Mouse (Mus musculus) urinary bladder, postnatal 25 days (tissue): ENCODE measurements around the gene Tmem120b.

Experiments used
- DNase-seq: peaks from one replicate; pipeline ENCODE4 v3.0.0; 2022; ENCODE audit warnings: low spot score

The Tmem120b gene

GRCm38 (mm10) chr5:123128426-123129169 is 60.4 kb downstream of the Tmem120b start:
- DNase-seq, result no peak

DNA sequence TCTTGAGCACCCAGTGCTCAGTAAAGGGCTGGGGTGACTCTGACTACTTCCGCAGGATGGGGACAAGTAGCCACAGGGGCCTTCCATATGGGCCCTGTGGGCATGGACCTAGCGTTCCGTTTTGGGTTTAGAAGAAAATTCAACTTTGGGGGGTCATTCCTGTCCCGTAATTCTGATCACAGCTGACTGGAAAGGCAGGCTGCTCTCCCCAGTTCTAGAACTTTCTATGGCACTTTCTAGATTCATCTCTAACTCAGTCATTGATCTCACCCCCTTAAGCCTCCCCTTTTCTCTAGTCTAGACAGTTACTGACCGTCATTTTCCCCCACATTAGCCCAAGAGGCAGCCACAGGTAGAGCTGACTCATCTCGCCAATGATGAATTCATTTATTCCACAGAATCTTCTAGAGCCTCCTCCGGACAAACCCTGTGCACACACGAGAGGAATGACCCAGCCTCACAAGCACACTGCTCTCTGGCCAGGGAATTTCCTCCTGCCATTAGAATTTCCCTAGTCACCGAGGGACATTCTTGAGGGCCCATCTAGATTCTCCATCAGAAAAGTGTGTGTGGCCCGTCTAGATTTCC is 61.0 kb downstream of the Tmem120b start:
- no peak for DNase-seq

DNA sequence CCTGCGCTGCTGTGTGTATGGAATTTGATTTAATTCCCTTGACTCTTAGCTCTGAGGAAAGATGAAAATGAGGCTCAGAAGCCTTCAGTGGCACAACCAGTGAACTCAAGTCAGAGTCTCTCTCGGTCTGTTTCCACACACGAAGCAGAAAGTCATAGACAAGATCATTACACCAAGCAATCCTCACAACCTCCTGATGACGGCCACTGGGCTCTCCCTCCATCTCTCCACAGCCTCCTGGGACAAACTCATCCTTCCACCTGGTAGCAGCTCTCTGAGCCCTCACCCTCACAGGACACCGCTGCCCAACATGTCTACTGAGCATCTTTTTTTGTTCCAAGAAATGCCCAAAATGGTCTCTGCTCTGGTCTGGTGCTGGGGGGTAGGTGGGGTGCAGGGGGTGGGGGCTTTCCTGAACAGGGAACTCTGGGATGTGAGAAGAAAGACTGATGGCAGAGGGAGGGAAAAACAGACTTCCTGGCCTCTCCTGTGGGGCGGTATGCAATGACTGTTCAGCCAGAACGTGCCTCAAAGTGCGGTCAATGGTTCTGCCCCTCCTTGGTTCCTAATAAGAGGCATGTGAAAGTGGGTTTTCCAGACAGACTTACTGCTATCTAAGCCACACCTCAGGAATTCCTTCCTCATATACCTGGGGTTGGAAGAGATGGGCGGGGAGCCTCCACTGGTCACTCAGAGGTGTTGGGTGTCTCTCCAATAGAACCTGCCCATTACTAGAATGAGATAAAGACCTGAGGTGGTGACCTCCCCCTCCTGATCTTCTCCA is 62.0 kb downstream of the Tmem120b start:
- DNase-seq, result no peak

DNA sequence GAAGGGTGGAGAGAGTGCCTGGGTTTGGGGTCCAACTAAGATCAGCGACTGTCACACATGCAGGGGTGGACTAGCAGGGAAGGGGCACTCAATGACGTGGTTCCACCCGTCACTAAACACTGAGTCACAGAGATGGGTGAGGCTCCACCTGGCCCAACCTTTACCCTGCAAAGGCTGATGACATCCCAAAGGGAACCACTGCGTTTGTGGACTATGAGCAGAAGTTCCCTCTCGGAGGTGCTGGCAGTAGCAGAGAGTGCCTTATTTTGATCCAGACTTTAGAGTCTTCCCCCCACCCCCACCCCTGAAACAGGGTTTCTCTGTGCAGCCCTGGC is 62.6 kb downstream of the Tmem120b start:
- no peak for DNase-seq

- peak; percentile 84 for DNase-seq
These were observed 64.3 kb downstream of the Tmem120b start, which contains the start of gene Rhof for GRCm38 (mm10) chr5:123132308-123133071. TSS of gene Rhof (minus strand) at chr5:123132692.

- peak; percentile 83 for DNase-seq
These were observed 65.0 kb downstream of the Tmem120b start for GRCm38 (mm10) chr5:123133083-123133783.

GRCm38 (mm10) chr5:123133784-123134143 is 65.5 kb downstream of the Tmem120b start:
- DNase-seq, result no peak

- peak; percentile 39 for DNase-seq
These were observed 66.1 kb downstream of the Tmem120b start for GRCm38 (mm10) chr5:123134186-123134874.

DNA sequence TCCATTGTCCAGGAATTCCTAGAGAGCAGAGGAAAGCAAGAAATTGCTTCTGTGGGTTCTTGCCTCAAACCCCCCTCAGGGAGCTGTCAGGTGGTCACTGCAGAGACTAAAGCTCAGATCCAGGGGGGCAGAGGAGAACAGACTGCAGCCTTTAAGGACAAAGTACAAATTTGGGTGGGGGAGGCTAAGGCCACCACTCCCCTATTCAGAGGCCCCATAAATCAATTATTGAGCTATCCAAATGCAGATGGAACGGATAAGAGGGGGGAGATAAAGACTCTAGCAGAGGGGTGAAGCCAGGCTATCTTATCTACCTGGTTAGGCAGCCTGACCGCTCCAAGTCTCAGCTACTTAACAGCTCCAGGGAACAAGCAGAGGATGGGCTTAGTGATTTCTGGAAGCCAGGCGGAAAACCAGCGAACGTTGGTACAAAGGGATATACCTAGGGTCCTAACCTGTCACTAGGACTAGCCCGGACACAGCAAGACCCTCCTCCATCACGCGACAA is 66.7 kb downstream of the Tmem120b start:
- no peak for DNase-seq

- DNase-seq, result peak; percentile 84
These were observed 67.5 kb downstream of the Tmem120b start for GRCm38 (mm10) chr5:123135471-123136360.

- DNase-seq, result peak; percentile 88
These were observed 68.3 kb downstream of the Tmem120b start for GRCm38 (mm10) chr5:123136361-123137043.

GRCm38 (mm10) chr5:123137044-123137909 is 69.1 kb downstream of the Tmem120b start:
- DNase-seq, result peak; percentile 92

GRCm38 (mm10) chr5:123137910-123138229 is 69.7 kb downstream of the Tmem120b start:
- no peak for DNase-seq

DNA sequence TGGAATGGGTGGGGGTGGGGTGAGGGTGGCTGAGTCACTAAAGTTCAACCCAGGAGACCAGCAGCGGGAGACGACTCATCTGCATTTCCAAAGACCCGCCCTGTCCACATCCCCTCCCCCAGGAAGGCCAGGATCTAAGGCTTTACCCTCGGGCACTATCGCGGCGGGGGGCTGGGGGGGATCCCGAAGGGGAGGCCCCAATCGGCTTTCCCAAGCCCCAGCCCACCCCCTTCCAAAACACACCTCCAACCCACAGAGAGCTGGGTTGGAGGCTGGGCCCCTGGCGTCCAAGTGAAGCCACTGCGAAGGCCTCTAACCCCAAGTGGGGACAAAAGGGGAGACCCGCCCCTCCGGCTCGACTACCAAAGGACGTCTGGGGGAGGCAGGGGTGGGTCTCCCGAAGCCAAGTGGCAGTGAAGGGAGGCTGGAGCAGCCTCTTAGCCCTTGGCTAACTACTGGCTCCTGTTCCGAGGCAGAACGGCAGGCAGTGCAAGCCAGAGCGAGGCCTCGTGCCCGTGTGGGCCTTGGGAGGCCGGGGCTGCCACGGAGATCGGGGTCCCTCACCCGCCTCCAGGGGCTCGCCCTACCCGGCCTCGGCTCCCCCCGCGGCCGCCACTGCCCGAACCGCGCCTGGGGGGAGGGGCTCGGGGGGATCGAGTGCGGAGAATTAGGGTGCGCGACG is 70.2 kb downstream of the Tmem120b start:
- peak; percentile 67 for DNase-seq

GRCm38 (mm10) chr5:123138953-123139721 is 70.9 kb downstream of the Tmem120b start:
- DNase-seq, result peak; percentile 69

DNA sequence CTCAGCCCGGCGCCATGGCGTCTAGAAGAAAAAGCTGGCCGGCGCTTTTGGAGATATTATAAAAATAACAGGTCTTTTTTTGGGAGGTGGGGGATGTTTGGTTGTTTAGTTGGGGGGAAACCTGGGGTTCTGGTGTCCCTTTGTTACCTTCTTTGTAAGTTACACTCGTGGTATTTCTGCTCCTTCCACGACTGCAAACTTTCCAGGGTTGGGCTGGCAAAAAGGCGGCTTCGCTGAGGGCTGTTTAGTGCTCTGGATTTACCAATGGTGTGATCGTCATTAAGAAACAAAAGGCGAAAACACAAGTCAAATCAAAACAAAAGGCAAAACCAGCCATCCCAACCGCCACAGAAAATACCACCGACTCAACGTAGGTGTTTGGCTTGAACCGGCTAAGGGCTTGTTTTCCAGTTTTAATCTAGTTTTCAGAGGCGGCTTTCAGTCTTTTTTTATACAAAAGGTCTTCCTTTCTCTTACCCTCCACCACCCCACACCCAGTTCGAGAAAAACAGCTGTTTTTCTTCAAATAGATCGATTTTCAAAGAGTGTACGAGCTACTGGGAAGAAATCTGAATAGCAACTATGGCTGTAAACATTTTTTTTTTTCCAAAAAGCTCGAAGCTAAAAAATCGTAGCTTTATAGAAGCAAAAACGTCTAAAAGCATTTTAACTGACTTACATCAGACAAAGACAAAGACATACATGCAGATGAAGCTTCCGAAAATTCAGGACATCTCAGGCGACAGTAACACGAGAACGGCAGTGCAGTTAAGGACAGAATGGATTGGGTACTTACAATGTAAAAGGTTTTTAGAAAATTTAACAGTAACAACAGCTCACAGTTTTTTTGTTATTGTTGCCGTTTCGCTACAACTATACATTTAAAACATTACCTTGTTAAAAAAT is 71.8 kb downstream of the Tmem120b start:
- no peak for DNase-seq
